Mouse (Mus musculus) limb, embryonic 14.5 days (tissue): ENCODE results near the gene Cadm4. TPM values are rescaled to one million over a fixed set of nuclear protein-coding genes. Genes with fewer than 3 reads are reported as not detected.
"Not testable (repeated sequence)": the region's sequence is repeated elsewhere in the genome, so short reads cannot be mapped to it uniquely, and the experiment has no call there.

Source experiments
- ATAC-seq: fragments of 200-750 bp; cut with Nextera tagmentation; 2 replicates; pipeline ENCODE4 v1.8.0; 2017; ENCODE audit warnings: low read depth, moderate number of reproducible peaks, moderate TSS enrichment; ENCODE audit not compliant: low FRiP score
- DNase-seq: peaks from one replicate; pipeline ENCODE4 v3.0.0-alpha.2; 2015; ENCODE audit warnings: low spot score
- H3K27ac ChIP-seq: fragments of 300-500 bp; sonication (generic); replicated peaks from 2 replicates; pipeline ENCODE4 v1.5.1; 2014; ENCODE audit warnings: low read depth, mild to moderate bottlenecking, low read length, moderate library complexity, mixed read lengths
- H3K27me3 ChIP-seq: fragments of 300-500 bp; sonication (generic); 2 replicates; pipeline ENCODE4 v1.6.1; 2014; ENCODE audit warnings: low read length, mixed read lengths; ENCODE audit not compliant: control insufficient read depth, insufficient read depth
- H3K36me3 ChIP-seq: fragments of 300-500 bp; sonication (generic); 2 replicates; pipeline ENCODE4 v1.6.1; 2014; ENCODE audit warnings: mild to moderate bottlenecking, low read length, moderate library complexity, mixed read lengths; ENCODE audit not compliant: control insufficient read depth, insufficient read depth
- H3K4me1 ChIP-seq: fragments of 300-500 bp; sonication (generic); 2 replicates; pipeline ENCODE4 v1.6.1; 2014; ENCODE audit warnings: antibody characterized with exemption, low read length, mixed read lengths; ENCODE audit not compliant: control insufficient read depth, insufficient read depth
- H3K4me2 ChIP-seq: fragments of 300-500 bp; sonication (generic); replicated peaks from 2 replicates; pipeline ENCODE4 v1.6.1; 2014; ENCODE audit warnings: low read depth, mild to moderate bottlenecking, low read length, moderate library complexity; ENCODE audit not compliant: severe bottlenecking
- H3K4me3 ChIP-seq: fragments of 300-500 bp; sonication (generic); replicated peaks from 2 replicates; pipeline ENCODE4 v1.5.1; 2014; ENCODE audit warnings: low read length
- H3K9ac ChIP-seq: fragments of 300-500 bp; sonication (generic); 2 replicates; pipeline ENCODE4 v1.6.1; 2014; ENCODE audit warnings: mild to moderate bottlenecking, low read depth, low read length, moderate library complexity; ENCODE audit not compliant: severe bottlenecking
- H3K9me3 ChIP-seq: fragments of 300-500 bp; sonication (generic); 2 replicates; pipeline ENCODE4 v1.6.1; 2016; ENCODE audit warnings: low read length; ENCODE audit not compliant: control insufficient read depth
- POLR2A ChIP-seq: fragments of 200-500 bp; IDR thresholded peaks from 2 replicates; pipeline ENCODE4 v1.8.0; 2012; ENCODE audit warnings: inconsistent platforms, mild to moderate bottlenecking, moderate library complexity, borderline replicate concordance; ENCODE audit not compliant: insufficient read depth, insufficient read length; ENCODE audit errors: extremely low read depth
- WGBS: fragments of 180-500 bp; shearing (Covaris S2); extraction: QIAGEN DNeasy Blood & Tissue Kit; methylation state at CpG from one replicate; pipeline ENCODE4 v1.1.7; 2014; 5-methylcytosine and 5-hydroxymethylcytosine counted together
- polyA plus RNA-seq, 2 experiments: library from polyadenylated mRNA; depleted of rRNA in 1 of 2; stranded (reverse) in 1 of 2; unstranded in 1 of 2; fragments of >200 nt; fragmentation: Nextera tagmentation in 1 of 2; extraction: Ambion mirVana in 1 of 2; gene quantifications; 2 replicates each; pipeline versions ENCODE4 v1.2.1 to v1.2.3; 2012 to 2014

Cadm4 gene
- polyA plus RNA-seq, 2 experiments: 2.1 to 21.1 TPM

GRCm38 (mm10) chr7:24517077-24517476 lies 35.3 kb downstream of the Cadm4 start:
- Histone ChIP-seq H3K9ac (no peak overlapping the region), H3K27me3 (no peaks in the 10 kb centered on the region), H3K4me1 (no peaks in the 10 kb centered on the region), H3K9me3 (no peaks in the 10 kb centered on the region), H3K27ac (no peak overlapping the region), H3K4me3 (no peak overlapping the region), H3K36me3 (peaks cover 15% of the 10 kb centered on the region), H3K4me2 (no peak overlapping the region)
- no peak for TF ChIP-seq POLR2A
- 40% methylated on average over 5 of the region's 5 CpGs for WGBS
- ATAC-seq: no peak
- no peak for DNase-seq

GRCm38 (mm10) chr7:24517654-24518053 lies 35.8 kb downstream of the Cadm4 start:
- H3K27ac ChIP-seq: no peak overlapping the region
- 42% methylated on average over 6 of the region's 6 CpGs for WGBS
- DNase-seq (no peak), ATAC-seq (no peak)
- no peak overlapping the region for H3K4me3 ChIP-seq
- H3K4me2 ChIP-seq: no peak overlapping the region
- no peaks in the 10 kb centered on the region for H3K27me3 ChIP-seq
- peaks cover 15% of the 10 kb centered on the region for H3K36me3 ChIP-seq
- no peak for TF ChIP-seq POLR2A
- no peaks in the 10 kb centered on the region for H3K4me1 ChIP-seq
- no peaks in the 10 kb centered on the region for H3K9me3 ChIP-seq
- no peak overlapping the region for H3K9ac ChIP-seq

DNA sequence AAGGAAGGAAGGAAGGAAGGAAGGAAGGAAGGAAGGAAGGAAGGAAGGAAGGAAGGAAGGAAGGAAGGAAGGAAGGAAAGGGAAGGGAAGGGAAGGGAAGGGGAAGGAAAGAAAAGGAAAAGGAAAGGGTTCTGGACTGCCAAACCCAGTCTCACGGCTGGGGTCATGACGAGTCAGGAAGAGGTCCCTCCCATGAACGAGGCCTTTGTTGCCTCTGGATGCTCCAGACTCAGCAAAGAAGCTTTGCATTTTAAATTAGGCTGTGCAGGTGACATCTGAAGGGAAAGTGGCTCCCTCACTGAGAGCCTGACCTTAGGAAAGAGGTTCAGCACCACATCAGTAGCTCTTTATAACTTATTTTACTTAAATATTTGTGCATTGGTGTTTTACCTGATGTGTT lies 37.3 kb downstream of the Cadm4 start:
- Histone ChIP-seq H3K4me3 (no peak overlapping the region), H3K4me1 (no peaks in the 10 kb centered on the region), H3K4me2 (no peak overlapping the region), H3K27me3 (no peaks in the 10 kb centered on the region), H3K27ac (no peak overlapping the region), H3K36me3 (peaks cover 15% of the 10 kb centered on the region), H3K9me3 (no peaks in the 10 kb centered on the region), H3K9ac (no peak overlapping the region)
- no peak for TF ChIP-seq POLR2A
- DNase-seq: no peak
- no peak for ATAC-seq
- 54% methylated on average over 3 of the region's 3 CpGs for WGBS

DNA sequence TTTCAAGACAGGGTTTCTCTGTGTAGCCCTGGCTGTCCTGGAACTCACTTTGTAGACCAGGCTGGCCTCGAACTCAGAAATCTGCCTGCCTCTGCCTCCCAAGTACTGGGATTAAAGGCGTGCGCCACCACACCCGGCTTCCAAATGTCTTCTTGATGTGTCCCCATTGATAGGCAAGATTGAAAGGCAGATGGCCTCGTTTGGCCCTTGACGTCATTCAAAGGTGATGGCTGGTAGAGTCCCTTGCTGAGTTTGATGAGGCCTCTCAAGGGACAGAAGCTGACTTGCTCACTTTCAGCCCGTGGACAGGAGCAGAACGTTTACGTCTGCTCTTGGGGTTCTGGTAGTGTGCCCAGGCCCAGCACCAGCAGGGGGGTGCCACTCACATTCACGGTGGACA lies 38.2 kb downstream of the Cadm4 start:
- H3K27me3 ChIP-seq, H3K4me1 ChIP-seq, H3K27ac ChIP-seq, ATAC-seq, H3K9me3 ChIP-seq, H3K36me3 ChIP-seq, H3K9ac ChIP-seq, H3K4me2 ChIP-seq, H3K4me3 ChIP-seq, DNase-seq: not testable (repeated sequence)
- WGBS: 90% methylated on average over 9 of the region's 10 CpGs

DNA sequence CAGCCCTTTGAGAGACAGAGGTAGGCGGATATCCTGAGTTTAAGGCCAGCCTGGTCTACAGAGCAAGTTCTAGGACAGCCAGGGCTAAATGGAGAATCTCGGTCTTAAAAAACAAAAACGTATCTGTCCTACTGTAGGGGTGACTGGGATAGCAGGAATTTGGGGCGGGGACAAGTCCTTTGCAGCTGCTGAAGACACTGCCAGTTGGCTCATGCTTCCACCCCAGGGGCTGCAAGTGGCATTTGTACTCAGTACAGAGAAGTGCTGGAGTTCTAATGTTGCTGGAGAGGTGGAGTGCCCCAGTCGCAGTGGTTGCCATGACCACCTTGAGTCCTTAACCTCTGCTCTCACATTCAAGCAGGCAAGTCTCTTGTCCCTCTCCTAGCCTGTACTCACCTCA lies 41.0 kb downstream of the Cadm4 start:
- DNase-seq (no peak), ATAC-seq (peak; percentile 30; the same call in 1 of the 2 replicates)
- no peak overlapping the region for H3K4me3 ChIP-seq
- H3K27ac ChIP-seq: no peak overlapping the region
- H3K9ac ChIP-seq: no peak overlapping the region
- no peaks in the 10 kb centered on the region for H3K36me3 ChIP-seq
- H3K9me3 ChIP-seq: no peaks in the 10 kb centered on the region
- no peak overlapping the region for H3K4me2 ChIP-seq
- H3K27me3 ChIP-seq: no peaks in the 10 kb centered on the region
- no peak for TF ChIP-seq POLR2A
- no peaks in the 10 kb centered on the region; the same call in 1 of the 2 replicates for H3K4me1 ChIP-seq
- WGBS: 58% methylated on average over 5 of the region's 5 CpGs

DNA sequence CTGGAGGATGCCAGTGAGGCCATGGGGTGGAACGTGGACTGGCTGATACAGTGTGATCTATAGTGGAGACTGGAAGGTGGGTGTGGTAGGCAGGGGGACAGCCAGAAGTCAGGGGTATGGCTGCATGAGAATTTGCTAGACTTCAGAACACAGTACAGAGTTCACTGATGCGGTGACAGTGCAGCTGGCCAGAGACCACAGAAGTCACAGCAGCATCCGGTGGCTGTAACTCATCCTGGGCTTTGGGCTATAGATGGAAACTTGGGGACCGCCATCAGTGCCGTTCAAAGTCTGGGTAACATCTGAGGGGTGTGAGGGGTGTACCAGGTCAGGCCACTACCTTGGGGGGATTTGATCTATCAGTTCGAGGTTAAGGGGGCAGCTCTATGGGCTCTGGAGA lies 41.9 kb downstream of the Cadm4 start:
- ATAC-seq: no peak

More for the DNA sequence above, 41.9 kb downstream of the Cadm4 start:
- H3K36me3 ChIP-seq: no peaks in the 10 kb centered on the region
- H3K9me3 ChIP-seq: no peaks in the 10 kb centered on the region
- no peaks in the 10 kb centered on the region for H3K27me3 ChIP-seq
- no peak for TF ChIP-seq POLR2A
- H3K4me3 ChIP-seq: no peak overlapping the region
- H3K4me2 ChIP-seq: no peak overlapping the region
- no peaks in the 10 kb centered on the region; the same call in 1 of the 2 replicates for H3K4me1 ChIP-seq
- DNase-seq: no peak
- H3K9ac ChIP-seq: no peak overlapping the region
- WGBS: 91% methylated on average over 6 of the region's 6 CpGs
- H3K27ac ChIP-seq: no peak overlapping the region
